Mouse (Mus musculus): ENCODE measurements around the gene Gm525. TPM values are rescaled to one million over a fixed set of nuclear protein-coding genes. Genes with fewer than 3 reads are reported as not detected.

Gene Gm525
- polyA plus RNA-seq, 1 experiment from 2014 or later: 3.4 TPM

DNA sequence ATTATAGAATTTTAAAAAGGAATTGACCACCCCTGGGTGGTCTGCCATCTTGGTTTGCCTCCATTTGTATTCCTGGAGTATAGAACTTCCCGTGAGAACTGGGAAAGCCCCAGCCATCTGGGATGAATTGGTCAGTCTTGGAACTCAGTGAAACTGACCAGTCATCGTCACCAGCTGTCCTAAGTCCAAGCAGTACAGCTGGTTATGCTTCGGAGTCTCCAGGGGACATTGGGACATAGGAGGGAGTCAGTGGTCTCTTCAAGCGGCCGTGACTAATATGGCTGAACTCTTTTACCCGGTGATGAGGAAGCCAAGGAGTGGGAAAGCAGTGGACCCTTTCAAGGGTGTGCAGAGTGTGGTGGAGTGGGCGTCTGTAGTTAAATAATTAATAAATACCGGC is 31.6 kb downstream of the Gm525 start:
- 96% methylated on average over 8 of the region's 8 CpGs for WGBS
- no peak overlapping the region for H3K27ac ChIP-seq (ENCODE audit: low read length)
- H3K4me3 ChIP-seq (ENCODE audit: low read depth, low read length): no peak overlapping the region
- no peak for ATAC-seq (ENCODE audit: insufficient number of reproducible peaks, insufficient read depth, low FRiP score, low read depth)
- no peak overlapping the region for H3K4me2 ChIP-seq (replicated peaks; ENCODE audit: low read depth, low read length)
- H3K27me3 ChIP-seq (ENCODE audit: control insufficient read depth, insufficient read depth, low read length): no peaks in the 10 kb centered on the region
- H3K4me1 ChIP-seq (ENCODE audit: control insufficient read depth, insufficient read depth, low read length): no peaks in the 10 kb centered on the region; the same call in 1 of the 2 replicates
- H3K9me3 ChIP-seq (ENCODE audit: control insufficient read depth, low read depth, low read length): no peaks in the 10 kb centered on the region
- no peaks in the 10 kb centered on the region for H3K36me3 ChIP-seq (ENCODE audit: control insufficient read depth, insufficient read depth, low read length)
- no peak overlapping the region for H3K9ac ChIP-seq (replicated peaks; ENCODE audit: low read depth, low read length)

DNA sequence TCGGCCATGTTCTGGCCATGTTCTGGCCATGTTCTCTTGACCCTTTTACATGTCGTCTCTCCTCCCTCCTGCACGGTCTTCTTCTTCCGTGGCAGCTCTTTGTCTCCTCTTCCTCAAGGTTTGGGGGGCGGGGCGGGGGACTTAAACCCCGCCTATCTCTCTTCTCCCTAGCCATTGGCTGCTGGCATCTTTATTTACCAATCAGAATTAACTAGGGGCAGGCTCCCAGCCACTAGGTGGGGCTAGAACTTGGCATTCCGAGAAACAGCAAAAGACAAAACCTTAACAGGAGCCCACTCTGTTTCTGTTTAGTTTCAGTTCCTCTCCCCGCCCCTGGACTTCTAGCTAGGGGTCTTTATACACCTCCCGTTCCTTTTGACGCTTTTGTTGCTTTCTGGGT is 32.2 kb downstream of the Gm525 start:
- H3K9ac ChIP-seq (replicated peaks; ENCODE audit: low read depth, low read length): no peak overlapping the region
- H3K9me3 ChIP-seq (ENCODE audit: control insufficient read depth, low read depth, low read length): no peaks in the 10 kb centered on the region
- no peaks in the 10 kb centered on the region for H3K27me3 ChIP-seq (ENCODE audit: control insufficient read depth, insufficient read depth, low read length)
- H3K27ac ChIP-seq (ENCODE audit: low read length): no peak overlapping the region
- no peaks in the 10 kb centered on the region; the same call in 1 of the 2 replicates for H3K4me1 ChIP-seq (ENCODE audit: control insufficient read depth, insufficient read depth, low read length)
- no peaks in the 10 kb centered on the region for H3K36me3 ChIP-seq (ENCODE audit: control insufficient read depth, insufficient read depth, low read length)
- ATAC-seq (ENCODE audit: insufficient number of reproducible peaks, insufficient read depth, low FRiP score, low read depth): no peak
- 87% methylated on average over 11 of the region's 11 CpGs for WGBS
- H3K4me2 ChIP-seq (replicated peaks; ENCODE audit: low read depth, low read length): no peak overlapping the region
- H3K4me3 ChIP-seq (ENCODE audit: low read depth, low read length): no peak overlapping the region

DNA sequence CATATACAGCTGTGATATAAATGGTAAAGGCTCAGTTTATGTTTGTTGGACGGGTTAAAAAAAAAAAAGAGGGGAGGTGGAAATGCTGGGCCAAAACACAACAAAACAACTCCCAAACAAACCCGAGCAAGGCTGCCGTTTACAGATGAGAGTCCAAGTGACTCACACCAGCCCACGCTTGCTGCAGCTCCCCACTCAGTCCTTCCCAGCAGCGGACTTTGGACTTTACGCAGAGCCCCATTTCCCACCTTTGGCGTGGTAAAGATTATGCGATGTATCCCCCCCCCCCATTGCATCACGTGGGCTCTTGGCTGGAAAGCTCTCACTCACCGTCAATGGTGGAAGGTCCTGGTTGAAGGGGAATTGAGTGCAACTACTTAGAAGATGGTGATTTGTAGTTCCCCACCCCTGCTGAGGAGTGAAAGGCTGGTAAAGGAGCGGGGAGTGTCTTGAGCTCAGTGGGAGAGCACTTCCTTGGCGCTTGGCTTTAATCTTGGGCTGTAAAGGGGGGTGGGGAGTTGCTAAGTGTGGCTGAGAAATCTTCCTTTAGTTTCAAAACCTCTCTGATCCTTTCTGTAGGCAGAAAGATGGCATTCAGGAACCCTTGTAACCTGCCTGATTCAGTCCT is 33.7 kb downstream of the Gm525 start:
- Histone ChIP-seq H3K4me3 (ENCODE audit: low read depth, low read length) (no peak overlapping the region), H3K36me3 (ENCODE audit: control insufficient read depth, insufficient read depth, low read length) (no peaks in the 10 kb centered on the region), H3K27me3 (ENCODE audit: control insufficient read depth, insufficient read depth, low read length) (no peaks in the 10 kb centered on the region), H3K4me1 (ENCODE audit: control insufficient read depth, insufficient read depth, low read length) (no peaks in the 10 kb centered on the region; the same call in 1 of the 2 replicates), H3K27ac (ENCODE audit: low read length) (no peak overlapping the region), H3K9me3 (ENCODE audit: control insufficient read depth, low read depth, low read length) (no peaks in the 10 kb centered on the region), H3K9ac (replicated peaks; ENCODE audit: low read depth, low read length) (no peak overlapping the region), H3K4me2 (replicated peaks; ENCODE audit: low read depth, low read length) (no peak overlapping the region)
- WGBS: 30% methylated on average over 12 of the region's 12 CpGs
- ATAC-seq (ENCODE audit: insufficient number of reproducible peaks, insufficient read depth, low FRiP score, low read depth): no peak

DNA sequence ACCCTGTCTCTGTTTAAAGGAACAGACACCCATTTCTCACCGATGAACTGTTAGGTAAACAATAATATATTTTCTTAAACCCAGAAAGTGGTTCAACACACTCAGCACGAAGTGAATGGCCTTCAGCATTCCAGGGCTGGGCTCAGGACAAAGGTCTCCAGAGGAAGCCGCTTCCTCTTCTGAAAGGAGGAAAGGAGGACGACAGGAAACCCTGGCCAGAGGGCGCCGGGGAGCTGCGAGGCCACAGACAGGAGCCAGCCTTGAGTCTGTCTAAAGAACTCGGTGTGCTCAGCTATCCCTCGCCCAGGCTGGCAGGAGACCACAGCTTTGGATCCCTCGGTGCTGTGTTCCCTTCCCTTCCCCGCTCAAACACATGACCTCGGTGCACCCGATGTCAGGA is 50.8 kb downstream of the Gm525 start:
- Histone ChIP-seq H3K27me3 (ENCODE audit: control insufficient read depth, insufficient read depth, low read length) (no peaks in the 10 kb centered on the region), H3K4me3 (ENCODE audit: low read depth, low read length) (no peak overlapping the region), H3K27ac (ENCODE audit: low read length) (no peak overlapping the region), H3K9ac (replicated peaks; ENCODE audit: low read depth, low read length) (no peak overlapping the region), H3K36me3 (ENCODE audit: control insufficient read depth, insufficient read depth, low read length) (no peaks in the 10 kb centered on the region), H3K4me1 (ENCODE audit: control insufficient read depth, insufficient read depth, low read length) (0 out of 2 replicates have a peak, but pooled peaks cover 3% of the 10 kb centered on the region), H3K9me3 (ENCODE audit: control insufficient read depth, low read depth, low read length) (no peaks in the 10 kb centered on the region), H3K4me2 (replicated peaks; ENCODE audit: low read depth, low read length) (no peak overlapping the region)
- ATAC-seq (ENCODE audit: insufficient number of reproducible peaks, insufficient read depth, low FRiP score, low read depth): no peak
- WGBS: 11% methylated on average over 13 of the region's 13 CpGs

DNA sequence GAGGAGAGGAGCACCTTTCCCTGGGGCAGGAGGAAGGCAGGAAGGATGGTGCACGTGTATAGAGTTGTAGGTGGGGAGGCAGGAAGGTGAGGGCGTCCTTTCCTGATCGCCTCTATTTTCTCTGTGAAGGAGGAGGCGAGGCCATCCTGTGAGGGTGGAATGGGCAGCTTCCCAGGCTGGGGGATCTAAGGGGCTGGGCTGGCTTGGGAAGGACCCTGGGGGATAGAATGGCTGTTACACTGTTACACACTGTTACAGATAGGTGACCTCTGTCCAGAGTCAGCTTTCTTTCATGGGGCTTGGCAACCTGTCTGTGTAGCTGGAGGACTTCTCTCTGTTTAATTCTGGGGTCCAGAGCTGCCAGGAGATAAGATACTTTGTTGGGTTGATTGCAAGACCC is 57.2 kb downstream of the Gm525 start:
- Histone ChIP-seq H3K4me1 (ENCODE audit: control insufficient read depth, insufficient read depth, low read length) (no peaks in the 10 kb centered on the region), H3K9ac (replicated peaks; ENCODE audit: low read depth, low read length) (no peak overlapping the region), H3K27me3 (ENCODE audit: control insufficient read depth, insufficient read depth, low read length) (no peaks in the 10 kb centered on the region), H3K4me3 (ENCODE audit: low read depth, low read length) (no peak overlapping the region), H3K36me3 (ENCODE audit: control insufficient read depth, insufficient read depth, low read length) (no peaks in the 10 kb centered on the region), H3K4me2 (replicated peaks; ENCODE audit: low read depth, low read length) (no peak overlapping the region), H3K27ac (ENCODE audit: low read length) (no peak overlapping the region), H3K9me3 (ENCODE audit: control insufficient read depth, low read depth, low read length) (no peaks in the 10 kb centered on the region)
- WGBS: 38% methylated on average over 4 of the region's 4 CpGs
- no peak for ATAC-seq (ENCODE audit: insufficient number of reproducible peaks, insufficient read depth, low FRiP score, low read depth)

DNA sequence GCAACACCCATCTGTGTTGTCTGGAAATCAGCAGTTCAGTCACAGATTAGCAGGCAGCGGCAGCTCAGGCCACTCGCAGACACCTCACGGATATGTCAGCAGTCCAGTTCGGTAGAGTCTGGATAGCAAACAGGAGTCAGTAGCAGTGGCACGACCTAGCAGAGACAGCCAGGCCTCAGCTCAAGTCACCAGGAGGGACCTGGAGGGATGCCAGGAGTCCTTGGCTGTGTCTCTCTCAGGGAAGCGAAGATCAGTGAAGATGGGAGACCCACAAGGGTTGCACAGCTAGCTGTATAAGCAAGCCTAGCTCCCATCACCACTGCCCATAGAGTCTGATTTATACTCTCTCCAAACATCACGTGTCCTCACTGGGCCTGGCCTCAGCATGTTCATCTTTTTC is 58.8 kb downstream of the Gm525 start:
- Histone ChIP-seq H3K27ac (ENCODE audit: low read length) (no peak overlapping the region), H3K27me3 (ENCODE audit: control insufficient read depth, insufficient read depth, low read length) (no peaks in the 10 kb centered on the region), H3K9ac (replicated peaks; ENCODE audit: low read depth, low read length) (no peak overlapping the region), H3K4me3 (ENCODE audit: low read depth, low read length) (no peak overlapping the region), H3K4me2 (replicated peaks; ENCODE audit: low read depth, low read length) (no peak overlapping the region), H3K9me3 (ENCODE audit: control insufficient read depth, low read depth, low read length) (no peaks in the 10 kb centered on the region), H3K4me1 (ENCODE audit: control insufficient read depth, insufficient read depth, low read length) (no peaks in the 10 kb centered on the region), H3K36me3 (ENCODE audit: control insufficient read depth, insufficient read depth, low read length) (no peaks in the 10 kb centered on the region)
- ATAC-seq (ENCODE audit: insufficient number of reproducible peaks, insufficient read depth, low FRiP score, low read depth): no peak
- 78% methylated on average over 7 of the region's 7 CpGs for WGBS

DNA sequence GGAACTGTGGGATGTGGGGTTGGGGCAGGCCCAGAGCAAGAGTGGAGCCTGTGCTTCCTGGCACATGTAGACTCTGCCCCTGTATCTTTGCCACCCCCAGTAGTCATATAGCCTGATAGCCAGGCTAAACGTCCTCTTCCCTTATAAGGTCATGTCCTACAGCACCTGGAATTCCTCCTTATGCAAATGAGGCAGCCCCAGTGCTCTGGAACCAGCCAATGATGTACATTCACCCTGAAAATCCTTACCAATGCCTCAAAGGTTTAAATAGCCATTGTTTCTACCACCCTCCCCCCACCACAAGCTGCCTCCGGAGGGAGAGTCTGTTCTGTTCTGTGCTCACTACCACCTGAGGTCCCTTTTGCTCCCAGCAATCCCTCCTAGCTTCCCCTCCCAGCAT is 60.6 kb downstream of the Gm525 start:
- Histone ChIP-seq H3K4me1 (ENCODE audit: control insufficient read depth, insufficient read depth, low read length) (no peaks in the 10 kb centered on the region), H3K27me3 (ENCODE audit: control insufficient read depth, insufficient read depth, low read length) (no peaks in the 10 kb centered on the region), H3K36me3 (ENCODE audit: control insufficient read depth, insufficient read depth, low read length) (no peaks in the 10 kb centered on the region), H3K9ac (replicated peaks; ENCODE audit: low read depth, low read length) (no peak overlapping the region), H3K4me2 (replicated peaks; ENCODE audit: low read depth, low read length) (no peak overlapping the region), H3K27ac (ENCODE audit: low read length) (no peak overlapping the region), H3K4me3 (ENCODE audit: low read depth, low read length) (no peak overlapping the region), H3K9me3 (ENCODE audit: control insufficient read depth, low read depth, low read length) (no peaks in the 10 kb centered on the region)
- ATAC-seq (ENCODE audit: insufficient number of reproducible peaks, insufficient read depth, low FRiP score, low read depth): no peak
- 41% methylated on average over 2 of the region's 2 CpGs for WGBS

DNA sequence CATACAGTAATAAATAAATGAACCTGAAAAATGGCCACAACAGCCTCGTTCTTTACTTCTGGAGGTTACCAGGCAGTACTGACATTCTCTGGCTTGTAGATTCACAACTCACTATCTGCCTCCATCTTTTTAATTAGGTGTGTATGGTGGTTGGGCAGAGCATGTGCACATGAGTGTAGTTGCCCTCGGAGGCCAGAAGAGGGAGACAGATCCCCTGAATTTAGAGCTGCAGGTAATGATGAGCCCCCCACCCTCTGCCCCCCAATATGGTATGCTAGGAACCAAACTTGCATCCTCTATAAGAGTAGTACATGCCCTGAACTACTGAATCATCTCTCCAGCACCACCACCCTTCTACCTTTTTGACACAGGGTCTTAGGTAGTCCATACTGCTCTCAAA is 64.3 kb downstream of the Gm525 start:
- H3K27ac ChIP-seq (ENCODE audit: low read length): no peak overlapping the region
- H3K9ac ChIP-seq (replicated peaks; ENCODE audit: low read depth, low read length): no peak overlapping the region
- no peak for ATAC-seq (ENCODE audit: insufficient number of reproducible peaks, insufficient read depth, low FRiP score, low read depth)
- H3K36me3 ChIP-seq (ENCODE audit: control insufficient read depth, insufficient read depth, low read length): no peaks in the 10 kb centered on the region
- no peaks in the 10 kb centered on the region for H3K27me3 ChIP-seq (ENCODE audit: control insufficient read depth, insufficient read depth, low read length)
- no peaks in the 10 kb centered on the region for H3K9me3 ChIP-seq (ENCODE audit: control insufficient read depth, low read depth, low read length)
- WGBS: 95% methylated on average over 2 of the region's 2 CpGs
- H3K4me1 ChIP-seq (ENCODE audit: control insufficient read depth, insufficient read depth, low read length): 0 out of 2 replicates have a peak, but pooled peaks cover 2% of the 10 kb centered on the region
- H3K4me3 ChIP-seq (ENCODE audit: low read depth, low read length): no peak overlapping the region
- no peak overlapping the region for H3K4me2 ChIP-seq (replicated peaks; ENCODE audit: low read depth, low read length)
